Mouse (Mus musculus) activated CD4-positive, CD25-positive, alpha-beta regulatory T cell, adult 9 weeks (primary cell): Measurements from ENCODE around the gene Gm4305. TPM values are rescaled to one million over a fixed set of nuclear protein-coding genes. Genes with fewer than 3 reads are reported as not detected.

Experiments used
- polyA plus RNA-seq: library from polyadenylated mRNA; unstranded; fragments of 100-300 nt; shearing (Covaris generic); gene quantifications from one replicate; pipeline ENCODE4 v1.2.1, GENCODE M21; 2017

Gene Gm4305
- not detected for polyA plus RNA-seq

GRCm38 (mm10) chr10:100350793-100351192 is at the start of gene Gm4305:
Gene Gm4305 (plus strand): TSS chr10:100351093.

GRCm38 (mm10) chr10:100335376-100335775 is 15.5 kb upstream of the Gm4305 start, which contains the start of gene Gm4301:
Gene Gm4301 (plus strand): TSS chr10:100335676.

GRCm38 (mm10) chr10:100340536-100340935 is 10.4 kb upstream of the Gm4305 start, which contains the start of gene Gm4302:
Gene Gm4302 (plus strand): TSS chr10:100340836.

GRCm38 (mm10) chr10:100345672-100346071 is 5.2 kb upstream of the Gm4305 start, which contains the start of gene Gm4303:
Gene Gm4303 (plus strand): TSS chr10:100345972.

DNA sequence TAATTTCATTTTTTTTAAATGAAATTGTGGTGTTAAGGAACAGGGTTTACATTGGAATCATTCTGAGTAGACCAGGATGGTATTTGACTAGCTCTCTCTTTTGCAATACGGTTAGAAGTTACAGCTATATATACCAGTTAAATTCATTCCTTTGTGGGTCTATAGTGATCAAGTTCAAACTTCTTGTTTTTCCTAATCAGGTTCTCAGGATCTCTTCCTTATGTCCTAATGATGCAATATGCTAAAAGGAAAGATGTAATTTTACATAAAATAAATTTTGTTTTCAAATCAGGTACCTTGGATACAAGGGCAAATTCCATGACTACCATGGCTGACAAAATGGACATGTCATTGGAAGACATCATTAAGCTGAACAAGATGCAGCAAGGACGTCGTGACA is 10.1 kb downstream of the Gm4305 start, which contains the start of gene Gm4307:
Gm4307 (plus strand) TSS at position 301 of the 400 bp plus-strand sequence.

GRCm38 (mm10) chr10:100382460-100382859 is 31.6 kb downstream of the Gm4305 start, which contains the start of gene Gm4312:
Gene Gm4312 (minus strand): TSS chr10:100382560.

Other genes with a start within 250 kb of the Gm4305 start
- gene Gm4301, start 15.4 kb upstream of the Gm4305 start, polyA plus RNA-seq: not detected
- not detected for gene Gm4302, start 10.3 kb upstream of the Gm4305 start, polyA plus RNA-seq
- gene Gm4303, start 5.1 kb upstream of the Gm4305 start, polyA plus RNA-seq: not detected
- gene Gm4307, start 10.2 kb downstream of the Gm4305 start, polyA plus RNA-seq: not detected
- not detected for gene Gm4312, start 31.5 kb downstream of the Gm4305 start, polyA plus RNA-seq
- 2.8 TPM for gene Tmtc3, start 136.3 kb downstream of the Gm4305 start, polyA plus RNA-seq
- gene Cep290, start 136.5 kb downstream of the Gm4305 start, polyA plus RNA-seq: 3.8 TPM
- 9.8 TPM for gene 4930430F08Rik, start 239.3 kb downstream of the Gm4305 start, polyA plus RNA-seq
- gene 1700017N19Rik, start 239.4 kb downstream of the Gm4305 start, polyA plus RNA-seq: not detected